Mouse (Mus musculus): ENCODE results near the gene Gm12355. TPM values are rescaled to one million over a fixed set of nuclear protein-coding genes. Genes with fewer than 3 reads are reported as not detected.
"Not testable (repeated sequence)": the region's sequence is repeated elsewhere in the genome, so short reads cannot be mapped to it uniquely, and the experiment has no call there.

The Gm12355 gene
- polyA plus RNA-seq, 1 experiment from 2014 or later = 1.2 TPM

DNA sequence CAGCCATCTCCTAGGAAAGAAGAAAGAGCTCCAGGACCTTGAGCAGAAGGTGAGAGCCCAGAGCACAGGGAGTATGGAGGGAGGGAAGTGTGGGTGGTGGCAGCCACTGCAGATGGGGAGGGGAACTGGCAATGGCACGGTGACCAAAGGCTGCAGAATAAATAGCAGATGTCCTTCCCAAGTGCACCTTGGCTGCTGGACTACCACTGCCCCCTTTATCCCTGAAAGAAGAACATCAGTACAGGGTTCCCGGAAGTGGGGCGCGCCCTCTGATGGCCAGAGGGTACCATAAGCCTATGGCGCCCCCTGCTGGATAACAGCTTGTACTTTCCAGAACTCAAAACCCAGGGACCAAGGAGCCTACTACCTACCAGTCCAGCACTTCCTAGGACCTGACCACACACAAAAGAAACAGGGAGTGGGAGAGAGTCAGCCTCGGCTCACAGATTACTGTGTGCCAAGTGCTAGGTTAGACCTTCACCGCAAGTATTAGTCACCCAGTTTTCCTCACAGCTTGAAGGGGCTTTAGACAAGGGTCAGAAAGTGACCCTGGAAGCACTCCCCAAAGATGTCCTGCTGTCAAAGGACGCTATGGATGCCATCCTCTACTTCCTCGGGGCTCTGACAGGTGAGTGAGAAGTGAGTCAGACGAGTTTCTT lies 10.0 kb upstream of the Gm12355 start:
- ATAC-seq (ENCODE audit: insufficient read depth); H3K9ac ChIP-seq; H3K4me3 ChIP-seq (ENCODE audit: low read depth, low read length); H3K36me3 ChIP-seq (ENCODE audit: insufficient read depth); H3K9me3 ChIP-seq (ENCODE audit: low read depth, low read length); H3K27me3 ChIP-seq (ENCODE audit: insufficient read depth, low read length); H3K4me2 ChIP-seq; H3K27ac ChIP-seq (ENCODE audit: low read depth); H3K4me1 ChIP-seq (ENCODE audit: insufficient read depth): not testable (repeated sequence)
- WGBS = 30% methylated on average over 10 of the region's 10 CpGs
- TF ChIP-seq CTCF (IDR thresholded peaks at IDR 0.05; ENCODE audit: low read depth) = peak; percentile 59
- DNase-seq = peak; percentile 41

- Histone ChIP-seq H3K36me3 (ENCODE audit: insufficient read depth) (no peaks in the 10 kb centered on the region), H3K9me3 (ENCODE audit: low read depth, low read length) (no peaks in the 10 kb centered on the region), H3K4me2 (no peak overlapping the region), H3K4me1 (ENCODE audit: insufficient read depth) (no peaks in the 10 kb centered on the region), H3K4me3 (ENCODE audit: low read depth, low read length) (no peak overlapping the region), H3K27ac (ENCODE audit: low read depth) (no peak overlapping the region), H3K9ac (no peak overlapping the region), H3K27me3 (ENCODE audit: insufficient read depth, low read length) (no peaks in the 10 kb centered on the region)
- no peak for DNase-seq
- no peak for ATAC-seq (ENCODE audit: insufficient read depth)
- 78% methylated on average over 5 of the region's 5 CpGs for WGBS
- TF ChIP-seq CTCF (IDR thresholded peaks at IDR 0.05; ENCODE audit: low read depth) = no peak
Observed at GRCm38 (mm10) chr11:98630646-98631045, 5.2 kb upstream of the Gm12355 start.

DNA sequence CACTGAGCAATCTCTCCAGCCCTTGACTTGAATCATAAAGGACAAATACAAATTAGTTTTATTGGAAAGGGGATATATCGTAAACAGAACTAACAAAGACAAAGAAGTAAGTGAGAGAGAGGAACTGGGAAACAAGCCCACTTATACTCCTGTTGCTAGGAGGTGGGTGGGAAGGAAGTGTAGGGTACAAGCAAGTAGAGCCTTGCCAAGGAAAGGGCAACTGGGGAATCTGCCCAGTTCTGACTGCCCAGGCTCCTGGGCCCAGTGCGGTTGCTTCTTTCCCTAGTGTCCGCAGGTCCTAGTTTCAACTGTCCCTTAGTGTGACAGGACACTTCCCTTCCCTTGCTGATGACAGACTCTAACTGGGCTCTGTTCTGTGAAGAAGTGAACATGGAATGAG lies 3.2 kb upstream of the Gm12355 start:
- no peak for TF ChIP-seq CTCF (IDR thresholded peaks at IDR 0.05; ENCODE audit: low read depth)
- Histone ChIP-seq H3K27me3 (ENCODE audit: insufficient read depth, low read length) (no peaks in the 10 kb centered on the region), H3K4me1 (ENCODE audit: insufficient read depth) (no peaks in the 10 kb centered on the region), H3K4me2 (no peak overlapping the region), H3K9ac (no peak overlapping the region), H3K27ac (ENCODE audit: low read depth) (no peak overlapping the region), H3K4me3 (ENCODE audit: low read depth, low read length) (no peak overlapping the region), H3K36me3 (ENCODE audit: insufficient read depth) (no peaks in the 10 kb centered on the region), H3K9me3 (ENCODE audit: low read depth, low read length) (0 out of 2 replicates have a peak, but pooled peaks cover 2% of the 10 kb centered on the region)
- no peak for DNase-seq
- no peak for ATAC-seq (ENCODE audit: insufficient read depth)
- WGBS = 94% methylated on average over 3 of the region's 3 CpGs

- H3K36me3 ChIP-seq (ENCODE audit: insufficient read depth); H3K4me2 ChIP-seq; ATAC-seq (ENCODE audit: insufficient read depth); H3K4me3 ChIP-seq (ENCODE audit: low read depth, low read length); H3K27me3 ChIP-seq (ENCODE audit: insufficient read depth, low read length); DNase-seq; H3K9ac ChIP-seq; H3K9me3 ChIP-seq (ENCODE audit: low read depth, low read length); H3K27ac ChIP-seq (ENCODE audit: low read depth); H3K4me1 ChIP-seq (ENCODE audit: insufficient read depth): not testable (repeated sequence)
- 95% methylated on average over 2 of the region's 2 CpGs for WGBS
Observed at GRCm38 (mm10) chr11:98624381-98624780, 1.1 kb downstream of the Gm12355 start.

GRCm38 (mm10) chr11:98623981-98624380 lies 1.5 kb downstream of the Gm12355 start:
- H3K27ac ChIP-seq (ENCODE audit: low read depth); DNase-seq; H3K27me3 ChIP-seq (ENCODE audit: insufficient read depth, low read length); H3K4me1 ChIP-seq (ENCODE audit: insufficient read depth); H3K4me3 ChIP-seq (ENCODE audit: low read depth, low read length); H3K9me3 ChIP-seq (ENCODE audit: low read depth, low read length); ATAC-seq (ENCODE audit: insufficient read depth); H3K4me2 ChIP-seq; H3K36me3 ChIP-seq (ENCODE audit: insufficient read depth); H3K9ac ChIP-seq: not testable (repeated sequence)
- whole genome bisulfite sequencing = 74% methylated on average over 6 of the region's 6 CpGs

GRCm38 (mm10) chr11:98620791-98621190 lies 4.7 kb downstream of the Gm12355 start:
- no peak for TF ChIP-seq CTCF (IDR thresholded peaks at IDR 0.05; ENCODE audit: low read depth)
- Histone ChIP-seq H3K36me3 (ENCODE audit: insufficient read depth) (no peaks in the 10 kb centered on the region), H3K4me2 (no peak overlapping the region), H3K27me3 (ENCODE audit: insufficient read depth, low read length) (no peaks in the 10 kb centered on the region), H3K9ac (no peak overlapping the region), H3K4me1 (ENCODE audit: insufficient read depth) (no peaks in the 10 kb centered on the region), H3K4me3 (ENCODE audit: low read depth, low read length) (no peak overlapping the region), H3K27ac (ENCODE audit: low read depth) (no peak overlapping the region), H3K9me3 (ENCODE audit: low read depth, low read length) (0 out of 2 replicates have a peak, but pooled peaks cover 2% of the 10 kb centered on the region)
- no peak for ATAC-seq (ENCODE audit: insufficient read depth)
- WGBS = 91% methylated on average over 13 of the region's 13 CpGs
- no peak for DNase-seq

DNA sequence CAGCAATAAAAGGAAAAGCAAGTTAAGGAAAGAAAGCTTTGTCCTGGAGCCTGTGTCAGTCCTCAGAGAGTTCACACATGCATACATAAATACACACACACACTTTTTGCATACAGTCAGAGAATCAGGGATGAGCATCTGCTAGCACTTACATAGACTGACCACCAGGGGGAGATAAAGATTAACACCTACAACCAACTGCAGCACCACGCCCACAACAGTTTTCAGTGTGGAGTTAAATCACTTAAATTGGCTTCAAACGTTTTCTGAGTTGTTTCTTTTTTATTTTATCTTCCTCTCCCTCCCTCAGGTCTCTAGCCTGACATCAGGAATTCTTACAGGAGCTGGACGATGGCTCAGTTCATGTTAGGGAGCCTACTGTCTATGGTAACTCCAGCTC lies 18.7 kb downstream of the Gm12355 start:
- no peak for ATAC-seq (ENCODE audit: insufficient read depth)
- peaks cover 6% of the 10 kb centered on the region; the same call in 1 of the 2 replicates for H3K4me1 ChIP-seq (ENCODE audit: insufficient read depth)

GRCm38 (mm10) chr11:98604911-98605310 lies 20.6 kb downstream of the Gm12355 start:
- H3K4me1 ChIP-seq (ENCODE audit: insufficient read depth) = peaks cover 10% of the 10 kb centered on the region; the same call in 1 of the 2 replicates
- H3K9me3 ChIP-seq (ENCODE audit: low read depth, low read length); ATAC-seq (ENCODE audit: insufficient read depth); H3K27ac ChIP-seq (ENCODE audit: low read depth); DNase-seq; H3K4me3 ChIP-seq (ENCODE audit: low read depth, low read length); H3K9ac ChIP-seq; H3K4me2 ChIP-seq; H3K27me3 ChIP-seq (ENCODE audit: insufficient read depth, low read length); H3K36me3 ChIP-seq (ENCODE audit: insufficient read depth): not testable (repeated sequence)
- WGBS = 57% methylated on average over 6 of the region's 6 CpGs

More for the DNA sequence above, 18.7 kb downstream of the Gm12355 start:
- H3K9me3 ChIP-seq (ENCODE audit: low read depth, low read length) = no peaks in the 10 kb centered on the region
- DNase-seq = peak; percentile 82
- no peaks in the 10 kb centered on the region for H3K27me3 ChIP-seq (ENCODE audit: insufficient read depth, low read length)
- no peaks in the 10 kb centered on the region for H3K36me3 ChIP-seq (ENCODE audit: insufficient read depth)
- TF ChIP-seq CTCF (IDR thresholded peaks at IDR 0.05; ENCODE audit: low read depth) = peak; percentile 88
- H3K9ac ChIP-seq = no peak overlapping the region
- WGBS = 10% methylated on average over 3 of the region's 3 CpGs
- H3K27ac ChIP-seq (ENCODE audit: low read depth) = no peak overlapping the region
- no peak overlapping the region for H3K4me2 ChIP-seq
- H3K4me3 ChIP-seq (ENCODE audit: low read depth, low read length) = no peak overlapping the region
